Mouse (Mus musculus): ENCODE measurements around the gene Dnajb12. TPM values are rescaled to one million over a fixed set of nuclear protein-coding genes. Genes with fewer than 3 reads are reported as not detected.
"Not testable (repeated sequence)": the region's sequence is repeated elsewhere in the genome, so short reads cannot be mapped to it uniquely, and the experiment has no call there.

Dnajb12 gene
- total and polyA plus RNA-seq, 2 experiments from 2014 or later: 25.7 to 47.9 TPM

DNA sequence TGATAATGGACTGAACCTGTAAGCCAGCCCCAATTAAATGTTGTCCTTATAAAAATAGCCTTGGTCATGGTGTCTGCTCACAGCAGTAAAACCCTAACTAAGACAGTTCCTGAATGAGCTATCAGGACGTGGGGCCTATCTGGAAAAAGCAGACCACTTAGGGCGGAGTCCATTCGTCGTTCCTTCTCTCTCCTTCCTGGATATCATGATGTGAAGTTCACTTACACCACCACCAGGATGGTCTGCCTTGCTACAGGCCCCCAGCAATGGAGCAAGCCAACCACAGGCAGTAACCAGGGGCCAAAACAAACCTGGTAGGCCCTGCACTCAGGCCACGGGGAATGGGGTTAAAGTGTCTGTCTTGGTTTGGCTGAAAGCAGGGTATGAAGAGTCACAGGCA lies 5.7 kb upstream of the Dnajb12 start:
- H3K9ac ChIP-seq (replicated peaks; ENCODE audit: low read length, poor library complexity, severe bottlenecking): no peak overlapping the region
- H3K4me2 ChIP-seq (ENCODE audit: low read depth, low read length, poor library complexity, severe bottlenecking): no peak overlapping the region
- no peaks in the 10 kb centered on the region for H3K4me1 ChIP-seq (ENCODE audit: insufficient read depth, low read length)
- H3K27ac ChIP-seq (ENCODE audit: low read depth, low read length): no peak overlapping the region
- TF ChIP-seq CTCF (IDR thresholded peaks at IDR 0.05): no peak
- 80% methylated on average over 5 of the region's 5 CpGs for WGBS
- DNase-seq (ENCODE audit: low spot score): no peak
- H3K9me3 ChIP-seq (ENCODE audit: low read length): no peaks in the 10 kb centered on the region
- no peak for ATAC-seq (ENCODE audit: low FRiP score)
- H3K36me3 ChIP-seq (ENCODE audit: insufficient read depth, low read length): no peaks in the 10 kb centered on the region
- H3K27me3 ChIP-seq (ENCODE audit: insufficient read depth, low read length): no peaks in the 10 kb centered on the region
- H3K4me3 ChIP-seq (ENCODE audit: low read depth, low read length): no peak overlapping the region

- TF ChIP-seq CTCF (IDR thresholded peaks at IDR 0.05): no peak
- H3K36me3 ChIP-seq (ENCODE audit: insufficient read depth, low read length): no peaks in the 10 kb centered on the region
- H3K4me1 ChIP-seq (ENCODE audit: insufficient read depth, low read length): no peaks in the 10 kb centered on the region
- DNase-seq (ENCODE audit: low spot score): no peak
- ATAC-seq (ENCODE audit: low FRiP score): no peak
- whole genome bisulfite sequencing: 22% methylated on average over 1 of the region's 1 CpGs
- no peak overlapping the region for H3K27ac ChIP-seq (ENCODE audit: low read depth, low read length)
- no peaks in the 10 kb centered on the region for H3K9me3 ChIP-seq (ENCODE audit: low read length)
- no peak overlapping the region for H3K9ac ChIP-seq (replicated peaks; ENCODE audit: low read length, poor library complexity, severe bottlenecking)
- H3K27me3 ChIP-seq (ENCODE audit: insufficient read depth, low read length): no peaks in the 10 kb centered on the region
- H3K4me2 ChIP-seq (ENCODE audit: low read depth, low read length, poor library complexity, severe bottlenecking): no peak overlapping the region
- no peak overlapping the region for H3K4me3 ChIP-seq (ENCODE audit: low read depth, low read length)
Measured at GRCm38 (mm10) chr10:59875396-59875795, 4.0 kb upstream of the Dnajb12 start.

DNA sequence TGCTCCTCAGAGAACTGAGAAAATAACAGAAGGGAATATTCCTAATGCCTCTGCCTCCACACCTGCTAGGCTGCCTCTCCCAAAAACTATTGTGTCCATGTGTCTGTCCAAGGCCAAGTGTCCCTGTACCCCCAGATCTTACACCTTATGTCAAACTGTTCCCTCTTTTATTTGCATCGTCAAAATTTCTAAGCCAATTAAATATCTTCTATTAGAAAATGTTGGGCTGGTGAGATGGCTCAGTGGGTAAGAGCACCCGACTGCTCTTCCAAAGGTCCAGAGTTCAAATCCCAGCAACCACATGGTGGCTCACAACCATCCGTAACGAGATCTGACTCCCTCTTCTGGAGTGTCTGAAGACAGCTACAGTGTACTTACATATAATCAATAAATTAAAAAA lies 2.7 kb upstream of the Dnajb12 start:
- H3K36me3 ChIP-seq (ENCODE audit: insufficient read depth, low read length); H3K4me3 ChIP-seq (ENCODE audit: low read depth, low read length); H3K4me2 ChIP-seq (ENCODE audit: low read depth, low read length, poor library complexity, severe bottlenecking); H3K27me3 ChIP-seq (ENCODE audit: insufficient read depth, low read length); H3K27ac ChIP-seq (ENCODE audit: low read depth, low read length); H3K9me3 ChIP-seq (ENCODE audit: low read length); DNase-seq (ENCODE audit: low spot score); H3K9ac ChIP-seq (replicated peaks; ENCODE audit: low read length, poor library complexity, severe bottlenecking); ATAC-seq (ENCODE audit: low FRiP score); H3K4me1 ChIP-seq (ENCODE audit: insufficient read depth, low read length): not testable (repeated sequence)
- WGBS: 91% methylated on average over 3 of the region's 4 CpGs

DNA sequence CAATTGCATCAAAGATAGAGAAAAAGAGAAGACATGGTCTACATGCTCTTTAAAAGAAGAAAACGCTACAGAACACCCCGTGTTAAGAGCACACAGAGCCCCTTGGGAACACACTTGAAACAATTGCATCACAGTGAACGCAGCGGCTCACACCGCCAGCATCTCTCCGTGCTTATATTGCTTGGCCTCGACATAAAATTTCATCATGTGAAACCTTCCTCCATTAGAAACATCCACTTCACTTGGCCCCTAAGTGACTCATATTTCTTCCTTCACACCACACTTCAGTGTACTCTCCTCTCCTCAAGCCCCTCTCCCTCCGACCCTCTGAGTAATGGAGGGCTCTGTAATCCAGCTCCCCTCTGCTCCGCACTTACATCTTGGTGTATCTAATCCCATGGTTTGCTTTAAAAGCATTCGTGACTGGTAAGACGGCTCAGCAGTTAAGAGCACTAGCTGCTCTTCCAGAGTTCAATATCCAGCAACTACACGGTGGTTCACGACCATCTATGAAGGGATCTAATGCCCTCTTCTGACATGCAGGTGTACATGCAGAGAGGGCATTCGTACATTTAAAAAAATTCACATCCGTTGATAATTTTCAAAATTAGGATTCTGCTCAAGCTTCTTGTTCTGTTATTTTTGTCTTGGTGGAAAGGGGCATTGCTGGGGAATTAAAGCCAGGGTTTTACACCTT lies 1.8 kb upstream of the Dnajb12 start:
- no peaks in the 10 kb centered on the region for H3K27me3 ChIP-seq (ENCODE audit: insufficient read depth, low read length)
- peak; percentile 31; the same call in 1 of the 2 replicates for TF ChIP-seq CTCF (IDR thresholded peaks at IDR 0.05)
- no peak overlapping the region for H3K27ac ChIP-seq (ENCODE audit: low read depth, low read length)
- H3K9ac ChIP-seq (replicated peaks; ENCODE audit: low read length, poor library complexity, severe bottlenecking): no peak overlapping the region
- H3K4me2 ChIP-seq (ENCODE audit: low read depth, low read length, poor library complexity, severe bottlenecking): no peak overlapping the region
- H3K9me3 ChIP-seq (ENCODE audit: low read length): no peaks in the 10 kb centered on the region
- peaks cover 3% of the 10 kb centered on the region; the same call in 1 of the 2 replicates for H3K4me1 ChIP-seq (ENCODE audit: insufficient read depth, low read length)
- H3K4me3 ChIP-seq (ENCODE audit: low read depth, low read length): no peak overlapping the region
- ATAC-seq (ENCODE audit: low FRiP score): no peak
- H3K36me3 ChIP-seq (ENCODE audit: insufficient read depth, low read length): no peaks in the 10 kb centered on the region
- WGBS: 77% methylated on average over 15 of the region's 15 CpGs
- DNase-seq (ENCODE audit: low spot score): no peak

DNA sequence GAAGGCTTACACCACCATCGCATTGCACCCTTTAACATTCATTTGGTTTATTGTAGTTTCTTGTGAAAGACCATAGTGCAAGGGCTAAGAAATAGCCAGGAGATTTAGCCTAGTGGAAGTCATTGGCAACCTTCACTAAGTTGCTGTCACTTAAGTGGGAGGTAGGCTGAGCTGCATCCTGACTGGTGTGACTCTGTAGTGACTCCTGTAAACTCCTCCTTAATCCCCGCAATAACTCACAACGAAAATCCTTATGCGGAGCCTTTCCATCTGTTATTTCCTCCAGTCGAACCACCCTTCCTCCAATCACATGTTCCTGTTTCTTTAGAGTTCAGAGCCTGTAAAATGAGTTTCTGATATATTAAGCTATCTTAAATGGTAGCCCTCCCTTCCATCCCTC lies 533 bp upstream of the Dnajb12 start:
- Histone ChIP-seq H3K4me1 (ENCODE audit: insufficient read depth, low read length) (peaks cover 3% of the 10 kb centered on the region; the same call in 1 of the 2 replicates), H3K27me3 (ENCODE audit: insufficient read depth, low read length) (no peaks in the 10 kb centered on the region), H3K9ac (replicated peaks; ENCODE audit: low read length, poor library complexity, severe bottlenecking) (0 out of 2 replicates have a peak overlapping the region, but pooled peaks have one; percentile 97), H3K36me3 (ENCODE audit: insufficient read depth, low read length) (no peaks in the 10 kb centered on the region), H3K27ac (ENCODE audit: low read depth, low read length) (peak overlapping the region; percentile 99), H3K4me3 (ENCODE audit: low read depth, low read length) (peak overlapping the region; percentile 79), H3K4me2 (ENCODE audit: low read depth, low read length, poor library complexity, severe bottlenecking) (peak overlapping the region; percentile 58), H3K9me3 (ENCODE audit: low read length) (no peaks in the 10 kb centered on the region)
- 16% methylated on average over 5 of the region's 5 CpGs for WGBS
- ATAC-seq (ENCODE audit: low FRiP score) (peak; percentile 34; the same call in 1 of the 2 replicates), DNase-seq (ENCODE audit: low spot score) (peak; percentile 50)
- no peak for TF ChIP-seq CTCF (IDR thresholded peaks at IDR 0.05)

GRCm38 (mm10) chr10:59880029-59880386 lies 652 bp downstream of the Dnajb12 start:
- Histone ChIP-seq H3K4me2 (ENCODE audit: low read depth, low read length, poor library complexity, severe bottlenecking) (peak overlapping the region; percentile 58), H3K27ac (ENCODE audit: low read depth, low read length) (peak overlapping the region; percentile 99), H3K4me1 (ENCODE audit: insufficient read depth, low read length) (peaks cover 3% of the 10 kb centered on the region; the same call in 1 of the 2 replicates), H3K36me3 (ENCODE audit: insufficient read depth, low read length) (no peaks in the 10 kb centered on the region), H3K4me3 (ENCODE audit: low read depth, low read length) (peak overlapping the region; percentile 79), H3K9me3 (ENCODE audit: low read length) (no peaks in the 10 kb centered on the region), H3K27me3 (ENCODE audit: insufficient read depth, low read length) (no peaks in the 10 kb centered on the region), H3K9ac (replicated peaks; ENCODE audit: low read length, poor library complexity, severe bottlenecking) (peak overlapping the region; percentile 97)
- ATAC-seq (ENCODE audit: low FRiP score) (peak; percentile 57), DNase-seq (ENCODE audit: low spot score) (no peak)
- WGBS: under 1% methylated on average over 13 of the region's 13 CpGs
- no peak for TF ChIP-seq CTCF (IDR thresholded peaks at IDR 0.05)
